Mouse (Mus musculus) liver, postnatal 0 days (tissue): Measurements from ENCODE around the gene Srgap1.

ENCODE experiments used
- CTCF ChIP-seq: sonication (generic); IDR thresholded peaks from 2 replicates; pipeline ENCODE4 v1.5.1; 2016; ENCODE audit warnings: antibody characterized with exemption, low read depth
- EP300 ChIP-seq: IDR thresholded peaks from 2 replicates; pipeline ENCODE4 v1.6.1; 2016; ENCODE audit warnings: antibody characterized with exemption, low read depth, mild to moderate bottlenecking

- TF ChIP-seq CTCF = no peak
- TF ChIP-seq EP300 = no peak
Observed at GRCm38 (mm10) chr10:121859803-121860571, 187.1 kb downstream of the Srgap1 start.
